Mouse (Mus musculus) urinary bladder, postnatal 14 days (tissue): ENCODE measurements around the gene Atxn7l1.
A peak's percentile ranks its signal among the peaks of the same experiment; 100 is the strongest.

ENCODE experiments used
- DNase-seq: peaks from one replicate; pipeline ENCODE4 v3.0.0; 2021; ENCODE audit warnings: low spot score

Gene Atxn7l1

DNA sequence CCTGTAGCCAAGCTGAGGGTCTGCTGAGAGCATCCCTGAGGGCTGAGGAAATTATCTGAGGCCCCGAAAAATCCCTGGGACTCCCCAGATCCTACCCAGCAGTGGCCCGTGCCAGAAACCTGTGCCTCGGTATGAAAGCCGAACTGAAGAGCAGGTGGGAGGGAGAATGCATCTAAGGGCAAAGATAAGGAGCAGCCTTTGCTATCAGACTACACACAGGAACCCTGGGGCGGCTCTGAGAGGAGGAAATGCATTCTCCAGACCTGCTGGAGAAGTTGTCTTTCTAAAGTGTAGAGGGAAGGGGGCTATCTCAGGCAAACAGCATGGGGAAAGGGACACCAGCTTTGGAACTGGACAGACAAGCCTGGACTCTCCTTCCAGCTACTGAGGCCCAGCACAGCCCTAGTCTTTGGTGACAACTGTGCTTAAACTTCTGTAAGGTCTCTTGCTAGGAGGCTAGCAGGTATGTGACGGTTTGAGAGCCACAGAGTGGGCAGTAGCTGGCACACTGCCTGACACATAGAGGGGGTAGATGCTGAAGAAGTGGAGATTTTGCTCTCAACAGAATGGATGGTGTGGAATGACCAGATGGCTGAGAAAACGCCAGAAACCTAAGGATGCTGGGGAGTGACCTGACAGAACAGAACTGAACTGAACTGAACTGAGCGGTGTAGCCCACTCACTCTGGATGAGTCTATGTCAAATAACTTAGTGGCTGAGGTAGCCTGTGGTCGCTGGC lies 170.5 kb downstream of the Atxn7l1 start:
- DNase-seq: no peak

DNA sequence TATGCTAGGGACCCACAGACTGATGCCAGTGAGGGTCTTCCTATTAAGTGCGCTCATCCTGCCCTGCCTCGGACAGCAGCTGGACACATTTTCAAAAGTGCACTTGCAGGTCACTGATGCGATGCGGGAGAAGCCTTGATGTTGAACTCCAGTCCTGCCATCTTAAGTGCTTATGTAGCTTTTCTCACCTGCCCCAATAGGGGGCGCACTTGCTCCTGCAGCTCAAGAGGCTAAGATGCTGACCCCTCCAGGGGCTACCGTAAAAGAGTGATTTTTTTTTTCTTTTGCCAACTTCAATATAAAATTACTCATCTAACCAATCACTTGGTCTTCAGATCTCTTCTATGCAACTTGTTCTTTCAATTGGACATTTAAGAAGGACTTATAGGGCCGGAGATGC lies 175.1 kb downstream of the Atxn7l1 start:
- DNase-seq: no peak

DNA sequence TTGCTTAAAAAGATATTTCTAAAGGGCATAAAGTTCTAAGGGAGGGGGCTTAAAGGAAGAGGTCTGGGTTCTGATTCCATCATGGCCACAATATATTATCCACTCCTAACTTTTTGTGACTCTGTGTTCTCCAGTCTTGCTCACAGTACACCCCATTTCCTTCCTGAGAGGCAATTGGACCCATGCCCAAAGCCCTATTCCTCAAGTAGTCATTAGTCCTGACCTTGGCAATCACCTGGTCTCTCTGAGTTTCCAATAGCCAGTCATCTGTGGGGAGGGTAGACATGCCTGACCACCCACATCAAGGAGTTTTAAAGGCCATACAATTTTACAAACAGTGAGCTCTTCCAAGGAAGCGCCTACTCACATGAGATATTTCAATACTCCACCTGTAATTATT lies 176.3 kb downstream of the Atxn7l1 start:
- DNase-seq: no peak

DNA sequence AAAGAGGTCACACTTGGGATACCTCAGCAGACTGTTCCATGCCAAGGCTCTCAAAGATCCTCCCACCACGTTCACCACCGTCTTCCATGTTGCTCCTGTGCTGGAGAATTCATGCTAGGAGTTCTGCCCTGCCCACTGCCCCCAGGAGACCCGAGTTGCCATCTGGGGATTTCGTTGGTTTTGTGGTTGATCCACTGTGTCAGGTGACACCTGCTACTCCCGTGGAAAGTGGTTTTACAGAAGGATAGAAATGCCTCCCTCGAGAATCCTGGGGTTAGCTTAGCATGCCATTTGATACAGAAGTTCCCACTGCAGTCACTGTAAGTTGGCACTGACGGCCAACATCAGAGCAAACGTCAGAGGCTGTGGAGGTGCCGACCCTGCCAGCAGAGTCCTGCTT lies 177.9 kb downstream of the Atxn7l1 start:
- DNase-seq: no peak

DNA sequence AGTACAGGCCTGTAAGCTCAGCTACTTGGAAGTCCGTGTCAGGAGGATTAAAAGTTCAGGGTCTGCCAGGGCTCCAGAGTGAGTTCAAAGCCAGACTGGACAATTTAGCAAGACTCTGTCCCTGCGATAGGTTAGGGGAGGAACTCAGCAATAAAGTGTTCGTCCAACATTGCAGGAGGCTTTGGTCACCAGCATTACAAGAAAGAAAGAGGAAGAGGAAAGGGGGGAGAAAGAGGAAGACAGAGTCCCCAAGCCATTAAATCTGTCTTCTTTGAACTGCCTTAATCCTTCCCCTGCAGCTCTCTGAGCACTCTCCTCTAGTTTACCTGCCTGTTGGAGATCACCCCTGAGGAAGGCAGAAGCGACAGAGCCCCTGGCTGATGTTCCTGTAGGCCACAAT lies 184.6 kb downstream of the Atxn7l1 start:
- no peak for DNase-seq

DNA sequence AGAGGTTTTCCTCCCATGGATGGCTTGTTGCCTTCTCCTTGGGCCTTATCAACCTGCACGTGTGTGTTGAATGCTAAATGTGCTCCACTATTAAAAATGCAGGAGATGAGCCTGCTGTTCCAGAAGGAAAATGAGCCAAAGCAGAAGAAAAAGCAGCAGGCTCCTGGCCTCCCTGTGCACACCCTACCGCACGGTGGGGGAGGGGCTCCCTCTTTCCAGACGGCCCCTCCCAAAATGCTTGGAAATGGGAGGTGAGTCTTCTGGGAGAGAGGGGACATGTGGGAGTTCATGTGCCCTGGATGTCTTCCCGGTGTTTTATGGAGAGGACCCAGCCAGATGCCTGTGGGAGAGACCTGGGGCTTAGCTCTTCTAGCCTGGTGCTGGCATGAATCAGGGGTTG lies 185.3 kb downstream of the Atxn7l1 start:
- DNase-seq: no peak

DNA sequence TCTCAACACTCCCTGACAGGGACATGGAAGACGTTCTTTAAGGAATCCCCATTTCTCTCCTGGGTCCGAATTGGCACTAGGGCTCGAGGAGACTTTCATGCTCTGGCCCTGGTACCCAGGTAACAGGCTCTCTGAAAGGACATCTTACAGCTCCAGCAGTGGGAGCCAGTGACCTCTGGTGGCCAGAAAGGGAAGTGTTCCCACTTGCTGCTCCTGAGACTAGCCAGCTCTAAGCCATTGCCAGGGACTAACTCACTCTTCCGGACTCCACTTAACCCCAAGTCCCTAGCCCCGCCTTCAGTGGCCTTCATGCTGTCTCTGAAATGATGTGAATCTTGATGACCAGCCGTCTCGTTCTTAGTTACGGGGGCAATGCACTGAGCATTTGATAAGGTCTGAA lies 186.4 kb downstream of the Atxn7l1 start:
- peak; percentile 85 for DNase-seq

DNA sequence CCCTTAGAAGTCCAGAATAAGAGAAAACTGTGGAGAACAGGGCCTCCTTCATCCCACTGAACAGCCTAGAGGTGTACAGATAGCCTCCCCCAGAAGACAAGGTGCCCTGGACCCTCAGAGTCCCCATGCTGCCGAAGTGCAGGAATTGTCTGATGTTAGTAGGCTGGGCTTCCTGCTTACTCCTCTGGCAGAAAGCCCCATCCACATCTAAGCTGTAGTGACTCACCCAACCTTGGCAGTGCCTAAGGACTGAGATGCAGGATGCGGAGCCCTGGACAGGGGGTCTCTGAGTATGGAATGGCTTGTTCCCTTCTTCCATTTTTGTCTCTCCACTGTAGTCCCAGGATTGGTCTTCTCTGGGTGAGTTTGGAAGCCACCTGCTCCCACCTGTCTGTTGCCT lies 187.0 kb downstream of the Atxn7l1 start:
- DNase-seq: no peak

DNA sequence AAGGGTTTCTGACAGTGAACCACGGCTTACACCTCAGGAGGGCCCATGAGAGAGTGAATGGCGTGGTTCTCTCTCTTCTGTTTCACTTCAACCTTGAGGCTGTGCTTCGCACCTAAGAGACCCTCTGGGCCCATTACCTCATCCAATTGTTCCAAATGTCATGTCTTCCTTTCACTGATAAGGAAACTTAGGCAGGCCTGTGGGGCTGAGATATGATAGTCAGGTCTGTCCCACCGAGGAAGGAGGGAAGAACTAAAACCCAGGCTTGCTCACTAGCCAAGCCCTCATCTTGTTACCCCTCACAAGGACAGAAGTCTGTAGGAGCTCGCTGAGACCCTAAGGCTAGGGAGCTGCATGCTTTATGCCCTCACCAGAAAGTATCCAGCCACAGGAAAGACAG lies 187.5 kb downstream of the Atxn7l1 start:
- DNase-seq: no peak

DNA sequence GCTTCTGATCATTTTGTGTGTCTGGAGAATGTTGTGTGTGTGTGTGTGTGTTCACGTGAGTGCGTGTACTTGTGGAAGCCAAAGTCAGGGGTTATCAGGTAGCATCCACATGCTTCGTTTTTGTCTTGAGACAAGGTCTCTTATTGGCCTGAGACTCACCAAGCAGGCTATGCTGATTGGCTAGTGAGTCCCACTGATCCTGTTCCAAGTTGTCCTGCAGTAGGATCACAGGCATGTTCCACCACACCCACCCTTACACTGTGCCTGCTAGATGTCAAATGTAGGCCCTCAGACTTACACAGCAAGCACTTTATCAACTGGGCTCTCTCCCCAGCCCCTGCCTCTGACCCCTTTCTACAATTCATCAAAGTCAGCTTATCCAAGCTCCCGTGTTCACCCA lies 187.9 kb downstream of the Atxn7l1 start:
- DNase-seq: no peak

DNA sequence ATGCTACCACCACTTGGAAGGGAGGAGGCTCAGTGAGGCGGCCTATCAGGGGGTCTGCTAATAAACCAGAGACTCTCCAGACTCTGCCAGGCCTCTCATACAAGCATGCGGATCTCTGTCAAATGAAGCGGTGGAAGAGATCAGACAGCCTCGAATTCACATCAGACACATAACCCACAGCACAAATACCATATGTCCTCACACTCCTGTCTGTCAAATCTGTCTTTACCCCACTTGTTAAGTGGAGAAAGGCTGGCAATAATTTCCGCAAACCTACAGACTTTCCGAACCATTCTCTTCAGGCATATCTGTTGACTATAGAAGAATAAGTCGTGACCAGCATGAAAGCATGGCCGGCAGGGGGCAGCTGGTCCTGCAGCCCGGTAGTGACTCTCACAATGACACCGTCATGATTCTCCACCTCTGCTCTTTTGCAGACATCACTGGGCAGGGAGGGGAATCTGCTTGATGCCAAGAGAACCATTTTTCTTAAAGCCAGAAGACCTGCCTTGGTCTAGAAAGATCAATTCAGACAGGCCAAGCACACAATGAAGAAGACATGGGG lies 189.2 kb downstream of the Atxn7l1 start:
- DNase-seq: no peak

DNA sequence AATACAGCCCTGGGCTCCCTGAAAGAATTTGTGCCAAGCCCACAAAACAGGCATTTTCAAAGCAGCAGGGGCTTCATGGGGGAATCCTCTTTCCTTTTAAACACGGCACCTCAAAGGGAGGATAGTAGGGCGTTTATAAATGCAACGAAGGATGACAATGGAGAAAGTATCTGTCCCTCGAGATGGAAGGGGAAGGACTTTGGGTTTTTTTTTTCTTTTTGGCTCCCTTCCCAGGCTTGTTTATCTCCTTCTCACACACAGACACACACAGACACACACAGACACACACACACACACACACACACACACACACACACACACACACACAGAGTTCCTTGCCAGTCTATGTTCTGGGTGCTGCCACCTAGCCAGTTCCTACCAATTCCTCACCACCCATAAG lies 189.8 kb downstream of the Atxn7l1 start:
- no peak for DNase-seq

DNA sequence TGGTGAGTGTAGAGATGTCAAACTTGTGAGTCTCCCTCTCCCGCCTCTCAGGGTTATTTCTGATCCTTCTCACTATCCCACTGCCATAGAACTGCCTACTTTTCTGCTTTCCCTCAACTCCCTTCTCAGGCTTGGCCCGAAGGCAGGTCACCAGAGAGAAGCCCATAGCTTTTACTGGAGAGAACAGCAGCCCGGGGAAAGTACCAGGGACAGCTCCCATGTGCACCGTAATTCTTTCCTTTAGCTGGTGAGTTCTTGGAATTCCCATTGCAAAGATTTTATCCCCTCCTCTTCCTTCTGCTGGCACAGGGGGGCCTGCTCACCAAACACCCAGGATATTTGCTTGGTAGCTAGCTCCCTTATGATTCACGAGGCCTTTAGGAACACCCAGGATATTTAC lies 190.7 kb downstream of the Atxn7l1 start:
- no peak for DNase-seq

DNA sequence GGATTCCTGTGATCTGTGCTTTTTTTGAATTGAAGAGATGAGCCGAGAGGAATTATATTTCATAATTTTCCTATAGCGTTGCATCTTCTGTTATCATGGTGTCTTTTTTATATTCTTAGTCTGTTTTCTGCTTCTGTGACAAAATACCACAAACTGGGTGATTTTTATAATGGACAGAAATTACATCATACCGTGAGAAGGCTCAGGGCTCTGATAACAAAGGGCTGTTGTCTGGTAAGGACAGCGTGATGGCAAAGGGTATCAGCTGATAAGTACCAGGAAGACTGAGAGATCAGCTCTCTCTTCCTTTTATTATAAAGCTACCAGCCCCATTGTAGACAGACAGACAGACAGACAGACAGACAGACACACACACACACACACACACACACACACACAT lies 192.3 kb downstream of the Atxn7l1 start:
- DNase-seq: no peak

DNA sequence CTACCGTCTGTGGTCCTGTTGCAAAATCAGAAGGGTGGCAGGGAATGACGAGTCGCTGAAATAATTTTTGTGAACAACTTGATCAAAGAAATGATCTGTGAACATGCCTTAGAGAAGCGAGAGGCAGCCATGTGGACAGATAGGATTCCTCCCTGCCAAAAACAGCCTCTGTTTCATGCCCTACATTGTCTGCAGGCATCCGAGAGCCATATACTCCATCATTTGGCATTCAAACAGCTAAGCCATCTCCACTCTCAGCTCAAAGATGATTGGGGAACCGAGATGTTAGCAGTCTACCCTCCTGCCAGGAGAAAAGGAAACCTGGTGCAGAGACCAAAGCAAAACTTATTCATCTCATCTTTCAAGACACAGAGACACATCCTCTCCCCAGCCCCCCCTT lies 193.2 kb downstream of the Atxn7l1 start:
- no peak for DNase-seq

DNA sequence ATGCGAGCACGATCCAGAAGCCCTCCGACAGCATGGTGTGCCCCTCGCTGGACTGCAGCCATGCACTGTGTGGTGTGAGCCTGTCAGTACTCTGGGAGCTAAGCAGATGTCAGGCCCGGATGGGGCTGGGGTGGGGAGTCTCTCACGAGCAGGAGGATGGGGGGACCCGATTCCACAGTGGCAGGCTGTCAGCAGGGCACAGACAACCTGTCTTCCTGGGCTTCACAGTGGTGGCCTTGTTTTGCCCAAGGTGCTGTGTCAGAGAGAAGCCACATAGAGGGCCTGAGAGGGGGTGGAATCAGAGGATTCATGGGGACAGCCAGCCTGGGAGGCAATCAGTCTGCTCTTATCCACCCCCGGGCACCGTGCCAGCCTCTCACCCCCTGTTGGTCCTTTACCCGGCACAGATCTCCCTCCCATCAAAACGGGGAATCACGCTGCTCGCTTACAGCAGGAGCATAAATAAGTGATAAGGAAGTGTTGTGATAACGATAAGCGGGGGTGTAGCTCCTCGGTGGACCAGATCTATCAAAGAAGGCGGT lies 193.9 kb downstream of the Atxn7l1 start:
- no peak for DNase-seq

DNA sequence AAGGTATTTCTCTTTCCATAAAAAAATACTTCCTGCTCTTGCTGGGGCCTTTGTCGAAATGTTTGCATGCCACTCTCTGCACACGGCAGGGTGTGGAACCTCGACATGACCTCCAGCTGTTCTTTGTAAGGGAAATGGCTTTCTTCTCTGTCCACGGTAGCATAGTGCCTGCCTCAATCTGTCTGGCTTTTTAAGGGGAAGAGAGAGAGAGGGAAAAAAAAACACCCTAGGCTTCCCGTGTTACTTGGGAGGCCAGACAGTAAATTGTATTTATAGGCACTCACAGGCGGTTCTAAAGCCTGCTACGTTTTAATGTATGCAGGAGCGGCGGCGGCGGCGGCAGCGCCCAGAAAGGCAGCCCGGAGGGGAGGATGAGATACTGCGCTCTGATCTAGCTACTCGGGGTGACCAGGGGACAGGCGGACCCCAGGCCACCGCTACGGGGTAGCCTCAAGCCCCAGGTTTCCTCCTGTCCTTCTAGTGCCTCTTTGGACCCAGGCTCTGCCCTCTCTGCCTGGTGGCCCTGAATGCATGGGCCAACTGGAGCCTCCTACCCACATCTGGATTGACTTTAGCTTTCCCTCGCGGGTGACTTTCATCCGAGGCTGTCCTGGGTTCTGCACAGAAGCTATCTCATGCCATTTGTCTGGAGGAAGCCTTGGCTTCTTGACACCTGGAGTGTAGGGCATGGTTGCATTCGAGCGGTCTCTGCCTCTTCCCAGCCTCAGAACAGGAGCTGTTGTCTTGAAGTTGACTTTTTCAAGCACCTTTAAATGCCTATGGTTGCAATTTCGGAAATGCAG lies 197.7 kb downstream of the Atxn7l1 start:
- no peak for DNase-seq

DNA sequence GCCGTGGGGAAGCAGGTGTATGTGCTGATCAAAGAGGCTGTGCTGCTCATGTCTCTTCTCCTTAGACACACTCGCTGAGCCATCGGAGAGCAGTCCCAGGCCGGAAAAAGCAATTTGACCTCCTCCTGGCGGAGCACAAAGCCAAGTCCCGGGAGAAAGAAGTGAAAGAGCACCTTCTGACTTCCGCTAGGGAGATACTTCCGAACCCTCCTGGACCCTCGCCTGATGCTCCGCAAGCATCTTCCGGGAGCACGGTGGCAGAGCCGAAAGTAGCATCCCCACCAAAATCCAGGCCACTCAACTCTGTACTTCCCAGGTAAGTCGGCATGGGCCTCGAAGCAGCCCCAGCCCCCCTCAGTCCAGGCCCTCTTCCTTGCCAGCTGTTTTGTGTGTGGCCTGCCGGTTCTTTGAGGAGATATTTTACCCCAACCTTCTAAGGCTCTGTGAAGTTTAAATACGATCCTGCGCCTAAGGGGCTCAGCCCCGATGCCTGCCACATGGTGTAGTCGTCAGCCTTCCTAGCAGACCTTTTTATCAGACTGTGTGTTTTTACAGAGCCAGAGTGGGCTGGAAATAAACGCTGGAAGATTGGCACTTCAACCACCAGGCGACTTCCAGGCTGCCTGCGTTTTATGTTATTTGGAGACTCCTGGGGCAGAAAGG lies 198.4 kb downstream of the Atxn7l1 start:
- no peak for DNase-seq

DNA sequence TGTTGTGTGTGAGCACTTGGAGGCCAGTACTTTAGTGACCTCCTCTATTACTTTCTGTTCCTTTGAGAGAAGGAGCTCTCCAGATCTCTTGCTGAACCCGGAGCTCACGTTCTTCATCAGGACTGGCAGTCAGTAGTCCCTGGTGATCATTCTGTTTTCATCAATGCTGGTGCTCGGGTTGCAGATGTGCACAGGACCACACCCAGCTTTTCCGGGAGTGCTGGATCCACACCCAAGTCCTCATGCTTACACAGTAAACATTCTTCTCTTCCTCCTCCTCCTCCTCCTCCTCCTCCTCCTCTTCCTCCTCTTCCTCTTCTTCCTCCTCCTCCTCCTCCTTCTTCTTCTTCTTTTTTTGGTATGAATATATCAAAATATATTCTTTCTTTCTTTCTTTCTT lies 205.2 kb downstream of the Atxn7l1 start:
- no peak for DNase-seq

DNA sequence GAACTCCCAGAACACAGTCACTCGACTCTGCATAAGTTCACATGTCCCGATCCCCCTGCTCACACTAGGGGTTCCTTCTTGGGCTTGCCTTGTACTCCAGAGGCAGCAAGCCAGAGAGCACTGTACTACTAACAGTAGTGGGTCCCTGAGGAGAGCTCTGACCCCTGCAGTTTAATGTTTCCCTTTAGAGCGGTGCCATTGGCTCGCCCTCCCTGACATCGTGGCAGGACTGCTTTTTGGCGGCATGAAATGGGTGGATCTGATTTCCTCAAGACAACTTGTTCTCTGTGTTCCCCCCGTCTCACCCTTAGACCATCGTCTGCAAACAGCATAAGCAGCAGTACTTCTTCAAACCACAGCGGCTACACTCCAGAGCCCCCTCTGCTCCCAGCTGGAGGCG lies 210.9 kb downstream of the Atxn7l1 start:
- DNase-seq: no peak

DNA sequence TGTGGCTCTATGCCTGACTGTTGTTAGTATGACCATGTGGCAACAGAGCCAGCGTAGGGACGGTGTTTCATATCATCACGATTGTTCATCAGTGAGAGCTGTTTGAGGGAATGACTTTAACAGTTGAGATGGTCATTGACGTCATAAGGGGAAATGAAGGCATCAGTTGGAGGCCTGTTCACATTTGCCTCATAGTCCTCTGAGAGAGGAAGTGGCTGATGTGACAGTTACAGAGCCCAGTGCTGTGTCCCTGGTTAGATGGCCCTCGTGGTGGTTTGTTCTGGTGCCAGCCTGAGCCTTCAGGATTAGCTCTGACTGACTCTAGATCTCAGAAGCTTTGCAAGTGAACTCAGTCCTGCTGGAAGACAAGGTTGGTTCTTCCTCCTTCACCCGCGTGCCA lies 211.7 kb downstream of the Atxn7l1 start:
- no peak for DNase-seq

DNA sequence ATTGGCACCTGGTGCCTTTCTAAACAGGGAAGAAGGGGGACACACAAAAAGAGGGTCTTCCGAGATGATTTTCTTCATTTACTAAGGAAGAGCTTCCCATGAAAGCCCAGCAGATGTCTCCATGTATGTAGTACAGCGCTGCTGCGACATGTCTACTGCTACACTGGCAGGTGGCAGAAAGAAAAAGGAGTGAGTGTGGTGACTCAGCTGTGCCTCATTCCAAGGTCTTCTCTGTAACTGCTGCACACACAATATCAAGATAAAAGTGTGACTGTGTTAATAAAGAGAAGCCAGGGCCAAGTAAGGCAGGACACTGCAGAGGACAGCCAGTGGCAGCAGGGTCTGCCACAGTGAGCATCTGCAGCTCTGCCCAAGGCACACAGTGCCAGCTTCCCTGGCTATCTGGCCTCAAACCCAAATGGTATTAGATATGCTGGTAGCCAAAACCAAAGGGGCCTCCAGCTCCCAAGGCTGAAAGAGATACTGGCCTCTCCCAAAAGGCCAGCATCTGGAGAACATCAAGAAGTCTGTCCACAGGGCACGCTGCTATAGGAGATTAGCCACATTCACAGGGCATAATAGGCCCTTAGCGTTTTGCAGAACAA lies 212.5 kb downstream of the Atxn7l1 start:
- no peak for DNase-seq
